Mouse (Mus musculus): ENCODE data around the gene Patj. TPM values are rescaled to one million over a fixed set of nuclear protein-coding genes. Genes with fewer than 3 reads are reported as not detected.
A peak's percentile ranks its signal among the peaks of the same experiment; 100 is the strongest.
"Not testable (repeated sequence)": the region's sequence is repeated elsewhere in the genome, so short reads cannot be mapped to it uniquely, and the experiment has no call there.

The Patj gene
- polyA plus RNA-seq, 1 experiment: 22.3 TPM

GRCm38 (mm10) chr4:98401584-98401962 is 6.0 kb downstream of the Patj start:
- peak overlapping the region; percentile 56 for H3K4me2 ChIP-seq (ENCODE audit: low read depth)
- no peaks in the 10 kb centered on the region for H3K36me3 ChIP-seq (ENCODE audit: control insufficient read depth, insufficient read depth)
- no peak overlapping the region for H3K4me3 ChIP-seq
- H3K27me3 ChIP-seq (ENCODE audit: control insufficient read depth, insufficient read depth, insufficient read length): no peaks in the 10 kb centered on the region
- no peak overlapping the region for H3ac ChIP-seq (ENCODE audit: control insufficient read depth, insufficient read length)
- no peaks in the 10 kb centered on the region for H3K79me2 ChIP-seq (ENCODE audit: control insufficient read depth, insufficient read depth)
- TF ChIP-seq E2F4 (IDR thresholded peaks at IDR 0.05; ENCODE audit: insufficient read depth) (no peak), MAX (IDR thresholded peaks at IDR 0.05; ENCODE audit: low read depth) (no peak), TCF3 (IDR thresholded peaks at IDR 0.05; ENCODE audit: insufficient read length, low read depth) (no peak)

- Histone ChIP-seq H3ac (ENCODE audit: control insufficient read depth, insufficient read length) (no peak overlapping the region), H3K27me3 (ENCODE audit: control insufficient read depth, insufficient read depth, insufficient read length) (no peaks in the 10 kb centered on the region), H3K36me3 (ENCODE audit: control insufficient read depth, insufficient read depth) (no peaks in the 10 kb centered on the region), H3K4me3 (no peak overlapping the region), H3K79me2 (ENCODE audit: control insufficient read depth, insufficient read depth) (no peaks in the 10 kb centered on the region), H3K4me2 (ENCODE audit: low read depth) (no peak overlapping the region)
- no peak for TF ChIP-seq POLR2A (IDR thresholded peaks at IDR 0.05; ENCODE audit: insufficient read length, low read depth)
- TF ChIP-seq USF1 (IDR thresholded peaks at IDR 0.05; ENCODE audit: low read depth): no peak
- TF ChIP-seq POLR2AphosphoS2 (IDR thresholded peaks at IDR 0.05; ENCODE audit: insufficient read length, low read depth): no peak
- no peak for TF ChIP-seq SRF (IDR thresholded peaks at IDR 0.05; ENCODE audit: control insufficient read depth, insufficient read length, low read depth)
- no peak for TF ChIP-seq MYOG (IDR thresholded peaks at IDR 0.05; ENCODE audit: control insufficient read depth in 1 of 3, insufficient read depth in 1 of 3, insufficient read length in 2 of 3, low read depth in 2 of 3)
- TF ChIP-seq CEBPB (IDR thresholded peaks at IDR 0.05; ENCODE audit: insufficient read depth, poor library complexity, severe bottlenecking): no peak
- no peak for TF ChIP-seq TCF12 (IDR thresholded peaks at IDR 0.05; ENCODE audit: insufficient read depth, poor library complexity, severe bottlenecking)
- TF ChIP-seq REST (IDR thresholded peaks at IDR 0.05; ENCODE audit: insufficient read depth, insufficient read length): no peak
- TF ChIP-seq TCF3 (IDR thresholded peaks at IDR 0.05; ENCODE audit: insufficient read length, low read depth): no peak
- TF ChIP-seq E2F4 (IDR thresholded peaks at IDR 0.05; ENCODE audit: insufficient read depth): no peak
- TF ChIP-seq MAX (IDR thresholded peaks at IDR 0.05; ENCODE audit: low read depth): no peak
- TF ChIP-seq MYOD1 (IDR thresholded peaks at IDR 0.05; ENCODE audit: control insufficient read depth in 1 of 3, insufficient read length in 2 of 3, low read depth in 2 of 3): no peak
Measured at GRCm38 (mm10) chr4:98403492-98403891, 7.9 kb downstream of the Patj start.

- Histone ChIP-seq H3K27me3 (ENCODE audit: control insufficient read depth, insufficient read depth, insufficient read length) (no peaks in the 10 kb centered on the region), H3K4me2 (ENCODE audit: low read depth) (no peak overlapping the region)
Measured at GRCm38 (mm10) chr4:98404412-98404811, 8.8 kb downstream of the Patj start.

GRCm38 (mm10) chr4:98408455-98408854 is 12.9 kb downstream of the Patj start:
- H3K79me2 ChIP-seq (ENCODE audit: control insufficient read depth, insufficient read depth): no peaks in the 10 kb centered on the region
- H3K4me3 ChIP-seq: no peak overlapping the region
- no peaks in the 10 kb centered on the region for H3K27me3 ChIP-seq (ENCODE audit: control insufficient read depth, insufficient read depth, insufficient read length)
- TF ChIP-seq POLR2AphosphoS2 (IDR thresholded peaks at IDR 0.05; ENCODE audit: insufficient read length, low read depth): no peak
- no peak for TF ChIP-seq MYOG (IDR thresholded peaks at IDR 0.05; ENCODE audit: control insufficient read depth in 1 of 3, insufficient read depth in 1 of 3, insufficient read length in 2 of 3, low read depth in 2 of 3)
- TF ChIP-seq SRF (IDR thresholded peaks at IDR 0.05; ENCODE audit: control insufficient read depth, insufficient read length, low read depth): no peak
- no peak for TF ChIP-seq USF1 (IDR thresholded peaks at IDR 0.05; ENCODE audit: low read depth)
- TF ChIP-seq TCF12 (IDR thresholded peaks at IDR 0.05; ENCODE audit: insufficient read depth, poor library complexity, severe bottlenecking): no peak
- no peak for TF ChIP-seq MYOD1 (IDR thresholded peaks at IDR 0.05; ENCODE audit: control insufficient read depth in 1 of 3, insufficient read length in 2 of 3, low read depth in 2 of 3)
- no peak for TF ChIP-seq E2F4 (IDR thresholded peaks at IDR 0.05; ENCODE audit: insufficient read depth)
- no peak overlapping the region for H3K4me2 ChIP-seq (ENCODE audit: low read depth)
- no peaks in the 10 kb centered on the region for H3K36me3 ChIP-seq (ENCODE audit: control insufficient read depth, insufficient read depth)
- no peak overlapping the region for H3ac ChIP-seq (ENCODE audit: control insufficient read depth, insufficient read length)

More at GRCm38 (mm10) chr4:98404412-98404811, 8.8 kb downstream of the Patj start:
- no peaks in the 10 kb centered on the region for H3K79me2 ChIP-seq (ENCODE audit: control insufficient read depth, insufficient read depth)
- no peak overlapping the region for H3K4me3 ChIP-seq
- no peak for TF ChIP-seq USF1 (IDR thresholded peaks at IDR 0.05; ENCODE audit: low read depth)
- no peak for TF ChIP-seq MYOD1 (IDR thresholded peaks at IDR 0.05; ENCODE audit: control insufficient read depth in 1 of 3, insufficient read length in 2 of 3, low read depth in 2 of 3)
- no peak for TF ChIP-seq POLR2A (IDR thresholded peaks at IDR 0.05; ENCODE audit: insufficient read length, low read depth)
- no peak for TF ChIP-seq SRF (IDR thresholded peaks at IDR 0.05; ENCODE audit: control insufficient read depth, insufficient read length, low read depth)
- TF ChIP-seq MYOG (IDR thresholded peaks at IDR 0.05; ENCODE audit: control insufficient read depth in 1 of 3, insufficient read depth in 1 of 3, insufficient read length in 2 of 3, low read depth in 2 of 3): no peak
- TF ChIP-seq TCF3 (IDR thresholded peaks at IDR 0.05; ENCODE audit: insufficient read length, low read depth): no peak
- no peak for TF ChIP-seq E2F4 (IDR thresholded peaks at IDR 0.05; ENCODE audit: insufficient read depth)
- no peak for TF ChIP-seq POLR2AphosphoS2 (IDR thresholded peaks at IDR 0.05; ENCODE audit: insufficient read length, low read depth)
- H3ac ChIP-seq (ENCODE audit: control insufficient read depth, insufficient read length): no peak overlapping the region
- no peaks in the 10 kb centered on the region for H3K36me3 ChIP-seq (ENCODE audit: control insufficient read depth, insufficient read depth)

- not testable (repeated sequence) for H3K27me3 ChIP-seq (ENCODE audit: control insufficient read depth, insufficient read depth, insufficient read length); H3K4me2 ChIP-seq (ENCODE audit: low read depth); H3K4me3 ChIP-seq; H3K36me3 ChIP-seq (ENCODE audit: control insufficient read depth, insufficient read depth); H3ac ChIP-seq (ENCODE audit: control insufficient read depth, insufficient read length); H3K79me2 ChIP-seq (ENCODE audit: control insufficient read depth, insufficient read depth)
Measured at GRCm38 (mm10) chr4:98415150-98415549, 19.6 kb downstream of the Patj start.

GRCm38 (mm10) chr4:98428371-98428770 is 32.8 kb downstream of the Patj start:
- no peaks in the 10 kb centered on the region for H3K36me3 ChIP-seq (ENCODE audit: control insufficient read depth, insufficient read depth)
- no peak overlapping the region for H3K4me2 ChIP-seq (ENCODE audit: low read depth)

More at GRCm38 (mm10) chr4:98428371-98428770, 32.8 kb downstream of the Patj start:
- TF ChIP-seq USF1 (IDR thresholded peaks at IDR 0.05; ENCODE audit: low read depth) (no peak), E2F4 (IDR thresholded peaks at IDR 0.05; ENCODE audit: insufficient read depth) (no peak), CEBPB (IDR thresholded peaks at IDR 0.05; ENCODE audit: insufficient read depth, poor library complexity, severe bottlenecking) (no peak), POLR2AphosphoS2 (IDR thresholded peaks at IDR 0.05; ENCODE audit: insufficient read length, low read depth) (no peak), SRF (IDR thresholded peaks at IDR 0.05; ENCODE audit: control insufficient read depth, insufficient read length, low read depth) (no peak), MYOG (IDR thresholded peaks at IDR 0.05; ENCODE audit: control insufficient read depth in 1 of 3, insufficient read depth in 1 of 3, insufficient read length in 2 of 3, low read depth in 2 of 3) (no peak), TCF3 (IDR thresholded peaks at IDR 0.05; ENCODE audit: insufficient read length, low read depth) (no peak), TCF12 (IDR thresholded peaks at IDR 0.05; ENCODE audit: insufficient read depth, poor library complexity, severe bottlenecking) (no peak), REST (IDR thresholded peaks at IDR 0.05; ENCODE audit: insufficient read depth, insufficient read length) (no peak), MYOD1 (IDR thresholded peaks at IDR 0.05; ENCODE audit: control insufficient read depth in 1 of 3, insufficient read length in 2 of 3, low read depth in 2 of 3) (no peak), MAX (IDR thresholded peaks at IDR 0.05; ENCODE audit: low read depth) (no peak), POLR2A (IDR thresholded peaks at IDR 0.05; ENCODE audit: insufficient read length, low read depth) (no peak)
- Histone ChIP-seq H3K79me2 (ENCODE audit: control insufficient read depth, insufficient read depth) (no peaks in the 10 kb centered on the region), H3K27me3 (ENCODE audit: control insufficient read depth, insufficient read depth, insufficient read length) (no peaks in the 10 kb centered on the region), H3ac (ENCODE audit: control insufficient read depth, insufficient read length) (no peak overlapping the region), H3K4me3 (no peak overlapping the region)
